Mouse (Mus musculus): ENCODE measurements around the gene Ccl2. TPM values are rescaled to one million over a fixed set of nuclear protein-coding genes. Genes with fewer than 3 reads are reported as not detected.

The Ccl2 gene
- total RNA-seq (2021): 1 to 10 TPM in 1 of 2 experiments, not detected in 1; 1.2 TPM

DNA sequence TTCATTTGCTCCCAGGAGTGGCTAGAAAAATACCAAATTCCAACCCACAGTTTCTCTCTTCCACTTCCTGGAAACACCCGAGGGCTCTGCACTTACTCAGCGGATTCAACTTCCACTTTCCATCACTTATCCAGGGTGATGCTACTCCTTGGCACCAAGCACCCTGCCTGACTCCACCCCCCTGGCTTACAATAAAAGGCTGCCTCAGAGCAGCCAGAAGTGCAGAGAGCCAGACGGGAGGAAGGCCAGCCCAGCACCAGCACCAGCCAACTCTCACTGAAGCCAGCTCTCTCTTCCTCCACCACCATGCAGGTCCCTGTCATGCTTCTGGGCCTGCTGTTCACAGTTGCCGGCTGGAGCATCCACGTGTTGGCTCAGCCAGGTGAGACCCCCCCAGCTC lies at the start of gene Ccl2:
TSS of gene Ccl2 (plus strand) at position 216 of the 400 bp plus-strand sequence.
- intact Hi-C loops (cut with DNase I): no loop called here
- peak; percentile 79 for DNase-seq

DNA sequence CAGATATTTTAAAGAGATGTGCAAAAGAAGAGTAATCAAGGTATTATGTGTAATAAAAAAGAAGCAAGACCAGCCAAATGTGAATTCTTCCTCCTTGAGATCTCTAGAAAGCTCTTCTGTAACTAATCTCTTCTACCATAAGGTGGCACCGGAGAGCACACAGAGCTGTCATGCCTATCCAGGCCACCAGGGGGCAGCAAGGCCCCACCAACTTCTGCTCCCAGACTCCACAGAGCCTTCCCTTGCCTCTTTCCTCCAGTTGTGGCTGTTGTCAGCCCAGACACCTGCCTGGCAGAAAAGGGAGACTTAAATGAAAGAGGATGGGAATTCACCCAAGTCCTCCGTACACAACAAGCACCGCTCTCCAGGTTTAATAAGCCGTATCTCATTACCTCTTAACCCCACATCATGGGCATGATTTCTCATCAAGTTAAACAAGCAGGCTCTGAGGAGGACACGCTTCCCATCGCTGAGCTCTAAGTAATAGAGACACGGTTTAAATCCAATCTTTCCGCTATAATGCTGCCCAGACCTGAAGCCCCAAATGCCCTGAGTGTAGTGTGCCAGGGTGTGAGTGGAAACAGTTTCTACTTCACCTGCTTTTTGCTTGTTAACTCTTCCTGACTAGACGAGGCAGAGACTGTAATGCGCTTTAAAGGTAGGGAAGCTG lies 39.1 kb upstream of the Ccl2 start:
- DNase-seq: peak; percentile 72
- intact Hi-C loops (cut with DNase I): loop anchor here (1.0 to 5.0 kb wide), 2 partner anchors 181 to 896 kb away; partner anchors contain the start of genes Fndc8 and Rad51d

DNA sequence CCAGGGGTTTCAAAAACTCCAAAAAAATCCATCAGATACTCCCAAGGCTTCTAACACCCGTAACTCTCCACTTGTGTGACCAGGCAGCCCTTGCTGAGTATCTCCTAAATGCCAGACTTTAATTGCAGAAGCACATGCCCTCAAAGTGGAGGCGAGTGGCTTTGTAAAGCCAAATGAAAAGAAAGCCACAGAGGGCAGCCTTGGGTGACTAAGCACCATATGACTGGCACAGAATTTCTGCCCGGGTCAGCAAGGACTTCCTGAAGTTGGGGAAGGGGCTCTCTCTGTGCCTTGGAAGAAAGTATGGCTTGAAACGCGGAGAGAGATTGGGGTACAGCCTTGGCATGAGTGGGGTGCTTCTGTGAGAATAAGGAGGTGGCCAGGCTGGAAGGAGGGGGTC lies 38.3 kb upstream of the Ccl2 start:
- intact Hi-C loops (cut with DNase I): loop anchor here (5.0 kb wide), 1 partner anchor 895 kb away; the partner anchor contains the start of genes Fndc8 and Rad51d
- DNase-seq: no peak

DNA sequence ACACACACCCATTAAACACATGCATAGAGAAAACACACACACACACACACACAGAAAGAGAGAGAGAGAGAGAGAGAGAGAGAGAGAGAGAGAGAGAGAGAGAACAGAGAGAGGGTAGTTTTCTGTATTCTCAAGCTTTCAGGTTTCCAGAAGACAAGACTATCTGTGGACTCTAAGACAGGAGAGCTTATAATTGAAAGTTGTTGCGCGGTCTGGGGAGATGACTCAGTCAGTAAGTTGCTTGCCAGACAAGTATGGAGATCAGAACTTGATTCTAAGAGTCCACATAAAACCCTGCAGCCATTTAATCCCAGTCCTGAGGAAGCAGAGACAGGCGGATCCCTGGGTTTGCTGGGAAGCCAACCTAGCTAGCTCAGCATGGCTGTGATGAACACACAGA lies 36.7 kb upstream of the Ccl2 start:
- DNase-seq: no peak
- intact Hi-C loops (cut with DNase I): loop anchor here (5.0 kb wide), 1 partner anchor 894 kb away; the partner anchor contains the start of genes Fndc8 and Rad51d

DNA sequence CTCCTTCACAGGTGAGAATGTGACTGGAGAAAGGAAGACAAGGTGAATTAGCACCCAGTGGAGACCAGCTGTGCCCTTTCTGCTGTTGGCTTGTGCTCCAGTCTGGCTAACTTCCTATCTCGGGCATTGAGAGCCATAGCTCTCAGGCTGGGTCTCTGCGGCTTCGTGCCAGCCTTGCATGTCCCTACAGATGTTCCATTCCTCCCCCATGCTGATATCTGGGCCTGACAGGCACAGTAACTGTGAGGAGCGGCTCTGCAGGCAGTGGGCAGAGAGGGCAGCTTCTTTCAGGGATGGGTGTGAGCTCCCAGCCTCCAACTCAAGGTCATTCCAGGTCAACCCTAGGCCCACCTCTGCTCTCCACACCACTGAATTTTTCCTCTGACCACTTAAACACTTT lies 35.9 kb upstream of the Ccl2 start:
- DNase-seq: no peak
- intact Hi-C loops (cut with DNase I): loop anchor here (5.0 kb wide), 1 partner anchor 893 kb away; the partner anchor contains the start of genes Fndc8 and Rad51d

DNA sequence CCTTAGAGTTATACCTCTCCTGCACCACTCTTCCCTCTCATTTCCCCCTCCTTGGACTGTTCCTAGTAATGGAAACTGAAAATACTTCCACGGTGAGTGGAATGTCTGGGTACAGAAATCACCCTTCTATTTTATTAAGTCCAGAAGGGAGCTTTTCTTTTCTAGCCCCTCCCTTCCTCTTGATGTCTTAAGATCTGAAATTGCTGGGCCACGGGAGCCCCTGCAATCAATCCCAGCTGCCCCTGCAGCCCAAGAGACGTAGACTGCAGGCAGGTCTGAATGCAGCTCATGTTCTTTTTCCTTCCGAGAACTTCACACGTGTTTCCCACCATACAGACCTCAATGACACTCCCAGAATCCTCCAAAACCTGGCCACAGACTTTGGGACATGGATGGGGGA lies 34.8 kb upstream of the Ccl2 start:
- intact Hi-C loops (cut with DNase I): no loop called here
- no peak for DNase-seq

DNA sequence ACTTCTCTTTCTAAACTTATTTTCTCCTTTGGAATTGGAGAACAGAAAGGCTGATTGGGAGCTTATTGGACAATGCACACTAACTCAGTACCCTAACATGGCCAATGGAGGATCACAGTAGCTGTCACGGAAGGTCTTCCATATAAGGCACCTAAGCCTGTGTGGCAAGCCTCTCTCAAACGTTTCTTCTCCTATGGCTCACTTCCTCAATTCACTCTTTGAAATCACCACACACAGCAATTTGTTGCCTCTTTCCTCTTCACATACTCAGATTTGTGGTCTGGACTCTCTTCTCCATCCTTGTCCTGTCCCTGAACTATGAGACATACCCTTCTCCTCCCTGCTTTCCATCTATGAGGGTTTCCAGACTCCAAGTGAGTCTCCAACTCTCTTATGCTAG lies 30.6 kb upstream of the Ccl2 start:
- intact Hi-C loops (cut with DNase I): no loop called here
- DNase-seq: no peak

DNA sequence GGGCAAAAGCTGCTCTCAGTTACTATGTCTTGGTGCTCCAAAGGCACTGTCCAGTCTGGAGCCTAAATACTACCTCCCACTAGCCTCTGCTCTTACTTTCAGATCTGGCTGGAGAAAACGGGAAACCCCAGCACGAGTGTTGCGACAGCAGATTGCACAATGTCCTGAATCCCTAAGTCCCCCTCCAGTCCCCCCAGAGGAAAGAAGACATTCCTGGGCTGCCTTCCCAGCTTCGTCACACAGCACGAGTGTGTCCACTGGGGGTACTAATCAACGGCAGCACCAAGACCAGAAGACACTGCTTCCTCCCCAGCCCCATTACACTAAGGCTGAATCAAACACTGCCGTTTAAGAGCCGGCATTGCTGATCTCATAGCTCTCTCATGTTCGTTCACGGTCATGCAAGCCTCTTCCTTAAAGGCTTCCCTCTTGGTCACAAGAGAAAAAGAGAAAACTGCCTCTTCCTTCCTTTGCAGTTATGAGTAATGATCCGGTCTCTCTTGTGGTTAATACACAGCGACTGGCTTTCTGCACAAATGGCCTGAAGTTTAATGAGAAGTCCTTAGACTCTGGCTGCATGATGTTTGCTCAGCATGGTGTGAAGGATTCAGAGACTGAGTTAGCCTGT lies 28.5 kb upstream of the Ccl2 start:
- DNase-seq: no peak
- intact Hi-C loops (cut with DNase I): no loop called here

DNA sequence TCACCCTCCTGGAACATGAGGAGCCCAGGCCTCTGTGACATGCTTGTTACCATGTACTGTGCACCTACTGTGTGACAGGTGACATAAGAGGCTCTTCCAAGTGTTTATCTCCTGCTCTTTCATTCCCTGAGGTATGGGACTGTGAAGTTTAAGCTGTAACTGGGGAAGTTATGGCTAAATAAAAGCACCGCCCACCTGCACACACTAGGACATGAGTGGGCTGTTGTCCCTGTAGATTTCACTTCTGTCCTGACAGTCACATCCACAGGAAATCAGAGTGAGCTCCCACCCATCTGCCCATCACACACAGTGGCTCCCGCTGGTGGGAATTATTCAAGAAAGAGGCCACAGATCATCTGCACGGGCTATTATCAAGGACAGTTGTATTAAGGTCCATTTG lies 25.3 kb upstream of the Ccl2 start:
- intact Hi-C loops (cut with DNase I): no loop called here
- DNase-seq: no peak

DNA sequence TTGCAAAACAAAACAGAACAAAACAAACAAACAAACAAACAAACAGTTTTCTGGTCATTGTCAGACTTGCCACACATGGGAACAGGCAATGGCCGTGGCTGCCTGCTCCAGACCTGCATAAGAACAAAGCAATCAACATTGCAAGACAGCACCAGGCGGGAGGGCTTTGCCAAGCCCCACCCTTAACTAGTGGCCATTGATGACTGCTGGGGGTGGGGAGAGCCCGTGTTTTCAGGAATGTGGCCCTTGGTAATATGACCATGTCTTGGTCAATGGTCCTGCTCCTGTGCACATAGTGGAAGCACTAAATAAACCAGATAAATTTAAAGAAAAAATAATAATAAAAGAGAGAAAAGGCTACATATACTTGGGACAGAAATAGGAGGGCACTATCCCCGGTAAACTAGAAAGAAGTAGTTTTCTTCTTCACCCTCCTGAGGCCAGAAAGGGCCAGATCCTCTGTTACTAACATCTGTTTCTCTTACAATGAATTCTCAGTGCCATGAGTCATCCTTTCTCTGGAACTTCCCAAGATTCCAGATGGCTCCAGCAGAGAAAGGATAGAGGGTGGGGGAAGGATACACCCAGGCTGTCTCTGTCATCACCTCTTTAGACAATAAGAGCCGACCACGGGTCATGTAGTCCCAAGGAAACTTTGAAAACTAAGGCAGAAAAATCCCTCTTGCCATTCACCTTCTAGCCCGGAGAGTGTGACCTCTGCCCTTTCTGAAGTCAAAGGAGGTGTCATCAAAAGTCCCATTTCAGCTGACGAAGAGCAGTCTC lies 23.8 kb upstream of the Ccl2 start:
- intact Hi-C loops (cut with DNase I): no loop called here
- DNase-seq: no peak

DNA sequence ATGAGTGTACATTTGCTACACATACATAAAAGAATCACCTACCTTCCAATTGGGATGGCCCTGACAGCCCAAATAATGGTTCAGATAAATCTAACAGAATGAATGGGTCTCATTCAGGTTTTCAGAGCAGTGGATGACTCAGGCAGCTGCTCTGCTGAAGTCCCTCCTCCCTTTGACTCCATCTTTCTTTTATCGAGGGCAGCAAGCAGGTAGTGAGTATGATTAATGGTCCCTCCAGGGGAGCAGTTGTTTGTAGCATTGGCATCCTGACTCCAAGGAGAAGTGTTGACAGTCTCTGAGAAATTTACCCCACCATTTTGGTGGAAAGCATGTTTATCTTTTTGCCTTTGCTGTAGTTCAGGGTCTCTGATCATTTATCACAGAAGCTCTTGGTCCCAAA lies 21.6 kb upstream of the Ccl2 start:
- no peak for DNase-seq
- intact Hi-C loops (cut with DNase I): no loop called here

DNA sequence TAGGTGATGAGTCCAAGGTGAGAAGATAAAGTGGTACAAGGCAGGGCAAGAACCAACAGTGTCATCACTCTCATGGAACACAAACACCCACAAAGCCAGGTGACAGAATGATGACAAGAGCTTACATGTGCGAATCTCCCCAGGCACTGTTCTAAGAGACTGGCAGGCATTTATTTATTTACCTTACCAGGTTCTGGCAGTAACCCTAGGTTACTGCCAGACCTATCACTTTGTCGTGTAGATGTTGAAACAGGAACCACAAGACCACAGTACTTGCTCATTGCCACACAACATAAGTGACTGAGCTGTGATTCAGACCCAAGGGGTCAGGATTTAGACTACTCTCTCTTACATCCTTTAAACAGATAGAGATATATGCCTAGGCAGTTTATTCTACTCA lies 20.3 kb upstream of the Ccl2 start:
- intact Hi-C loops (cut with DNase I): no loop called here
- no peak for DNase-seq

DNA sequence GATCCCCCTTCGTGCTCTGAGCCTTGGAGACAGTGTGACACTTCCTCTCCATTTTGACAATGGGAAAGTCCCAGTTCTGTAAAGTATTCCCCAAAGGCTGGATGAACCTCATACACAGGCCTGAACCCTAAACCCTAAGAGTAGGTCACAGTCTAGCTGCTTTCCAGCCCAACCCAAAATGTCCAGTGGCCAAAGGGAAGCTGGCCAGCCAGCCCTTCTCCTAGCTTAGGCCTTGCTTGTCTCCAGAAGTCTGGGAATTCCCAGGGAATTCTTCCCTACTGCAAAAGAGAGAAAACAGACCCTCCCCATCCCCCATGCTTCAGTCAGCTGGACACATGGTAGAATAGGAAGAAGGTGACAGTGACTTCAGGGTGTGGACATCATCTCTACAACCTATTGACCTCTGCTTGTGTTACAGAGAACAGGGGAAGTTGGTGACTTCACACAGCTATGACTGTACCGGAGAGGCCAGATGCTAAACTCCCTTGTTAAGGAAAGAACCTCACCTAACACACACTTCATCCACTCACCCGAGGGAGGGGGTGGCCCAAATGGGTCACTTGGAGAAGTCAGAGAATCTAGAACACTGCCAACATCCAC lies 19.1 kb upstream of the Ccl2 start:
- no peak for DNase-seq
- intact Hi-C loops (cut with DNase I): no loop called here

DNA sequence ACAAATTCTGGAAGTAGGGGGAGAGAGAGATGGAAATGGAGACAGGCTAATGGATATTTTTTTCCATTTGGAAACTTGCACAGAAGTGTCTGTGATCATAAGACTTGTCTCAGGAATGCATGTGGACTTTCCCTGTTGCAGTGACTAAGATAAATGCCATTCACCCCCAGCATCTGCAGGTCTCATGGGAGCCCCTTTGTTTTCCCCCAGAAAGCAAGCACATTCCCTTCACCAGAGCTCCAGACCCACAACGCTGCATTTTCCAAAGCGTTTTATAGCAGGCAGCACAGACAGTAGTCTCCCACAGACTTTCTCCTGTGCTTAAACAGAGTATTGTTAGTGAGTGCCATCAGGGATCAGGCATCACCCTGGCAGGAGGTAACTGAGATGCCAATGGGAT lies 16.0 kb upstream of the Ccl2 start:
- intact Hi-C loops (cut with DNase I): no loop called here
- DNase-seq: no peak

DNA sequence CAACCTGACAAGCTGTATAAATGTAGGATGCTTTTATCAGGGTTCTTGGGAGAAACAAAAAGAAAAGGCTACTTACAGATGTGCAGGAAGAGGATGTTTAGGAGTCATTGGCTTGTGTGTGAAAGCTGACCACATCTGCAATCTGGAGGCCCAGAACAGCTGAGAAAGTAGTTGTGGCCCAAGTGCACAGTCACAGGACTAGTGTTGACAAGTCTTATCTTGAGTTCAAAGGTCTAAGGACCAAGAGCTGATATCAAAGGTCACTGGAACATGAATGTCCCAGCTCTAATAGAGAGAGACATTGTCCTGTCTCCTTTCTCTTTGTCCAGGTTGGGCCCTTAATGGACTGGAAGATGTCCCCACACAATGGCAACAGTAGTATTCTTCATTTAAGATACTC lies 15.6 kb upstream of the Ccl2 start:
- intact Hi-C loops (cut with DNase I): no loop called here
- no peak for DNase-seq

DNA sequence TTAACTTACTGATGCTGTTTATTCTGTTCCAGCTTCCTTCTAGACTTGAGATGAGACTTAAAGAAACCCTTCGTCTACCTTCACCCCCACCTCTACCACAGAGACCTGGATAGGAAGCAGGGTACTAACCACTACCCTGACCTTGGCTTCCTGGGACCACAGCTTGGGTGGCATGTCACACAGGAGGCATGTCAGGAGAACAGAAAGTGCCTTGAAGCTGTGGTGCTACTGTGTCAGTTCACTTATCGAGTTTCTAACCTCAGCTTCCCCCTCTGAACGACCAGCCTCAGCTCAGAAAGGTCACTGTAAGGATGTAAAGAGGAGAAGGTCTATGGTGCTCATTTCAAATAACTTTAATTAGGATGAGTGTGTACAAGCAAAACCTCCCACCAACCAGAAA lies 14.0 kb upstream of the Ccl2 start:
- no peak for DNase-seq
- intact Hi-C loops (cut with DNase I): no loop called here

DNA sequence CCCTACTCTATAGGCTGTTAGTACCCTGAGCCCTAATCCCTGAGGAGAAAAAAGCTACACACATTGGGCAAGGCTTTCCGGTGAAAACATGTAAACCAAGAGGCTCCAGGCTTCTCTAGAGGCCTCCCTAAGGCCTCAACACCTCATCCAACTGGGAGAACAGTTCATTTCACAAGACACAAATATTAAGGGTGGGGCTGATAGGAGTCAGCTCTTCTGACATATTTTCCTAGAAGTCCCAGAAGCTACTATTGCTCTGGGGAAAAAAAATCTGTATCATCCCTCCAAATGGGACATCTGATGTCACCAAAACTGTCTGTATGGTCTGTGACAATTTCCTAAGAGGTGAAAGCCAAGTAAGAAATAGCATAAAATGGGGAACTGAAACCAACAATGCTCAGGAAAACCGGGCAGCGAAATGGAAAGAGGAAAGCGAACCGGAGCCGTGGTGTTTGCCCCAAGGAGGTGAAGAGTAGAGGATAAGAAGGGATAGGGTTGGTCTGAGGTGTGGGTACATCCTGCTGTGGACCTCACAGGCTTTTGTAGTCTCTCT lies 12.8 kb upstream of the Ccl2 start:
- intact Hi-C loops (cut with DNase I): no loop called here
- no peak for DNase-seq

DNA sequence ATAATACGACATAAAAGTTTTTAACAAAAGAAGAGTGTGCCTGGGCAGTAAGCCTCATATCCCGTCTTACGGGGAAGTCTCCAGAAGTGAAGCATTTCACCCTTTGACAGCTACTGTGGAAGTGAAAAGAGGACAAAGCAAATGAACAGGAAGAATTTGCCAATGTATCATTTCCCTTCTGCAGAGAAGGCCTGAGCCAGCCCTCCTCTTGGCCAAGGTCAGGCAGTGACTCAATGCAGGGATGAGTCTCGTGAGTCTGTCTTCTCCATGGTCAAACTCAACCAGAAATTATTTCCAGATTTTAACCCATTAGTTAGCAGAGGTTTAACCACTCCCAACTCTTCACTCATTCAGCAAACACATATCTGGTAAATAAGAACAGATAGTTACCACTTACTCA lies 11.6 kb upstream of the Ccl2 start:
- intact Hi-C loops (cut with DNase I): no loop called here

DNA sequence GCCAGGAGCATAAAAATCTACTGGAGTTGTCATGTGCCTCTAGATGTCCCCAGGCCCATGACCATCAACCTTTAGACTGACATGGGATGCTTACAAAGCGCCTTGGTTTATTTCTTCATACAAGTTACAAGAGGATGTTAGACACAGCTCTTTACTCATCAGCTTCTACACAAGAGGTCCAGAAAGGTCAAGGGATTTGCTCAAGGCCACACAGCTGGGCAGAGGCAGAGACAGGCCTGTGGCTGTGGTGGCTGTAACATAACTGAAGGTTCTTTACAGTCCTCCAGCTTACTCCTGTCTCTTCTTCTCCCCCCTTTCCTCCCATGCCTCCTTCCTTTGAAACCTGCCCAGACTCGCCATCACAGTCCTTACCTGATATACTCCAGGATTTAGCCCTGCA lies 5.2 kb upstream of the Ccl2 start:
- intact Hi-C loops (cut with DNase I): no loop called here
- DNase-seq: no peak

More for the DNA sequence above, 11.6 kb upstream of the Ccl2 start:
- no peak for DNase-seq

DNA sequence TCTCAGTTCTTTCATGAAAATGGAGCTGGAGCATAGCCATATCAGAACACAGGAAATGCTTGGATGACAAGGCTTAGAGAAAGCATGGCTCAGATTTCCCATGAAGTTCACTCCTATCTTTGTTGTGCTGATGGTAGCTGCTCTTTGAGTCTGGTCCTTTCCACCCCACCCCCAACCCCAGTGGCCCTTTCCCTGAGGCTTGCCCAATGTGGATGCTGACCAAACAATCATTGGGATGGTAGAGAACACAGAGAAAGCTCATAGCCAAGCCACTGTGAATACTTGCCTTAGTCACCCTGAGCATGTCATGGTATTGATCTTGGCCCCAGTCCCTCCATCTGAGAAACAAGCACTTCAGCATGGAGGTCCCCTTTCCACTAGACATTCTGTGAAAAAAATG lies 3.2 kb upstream of the Ccl2 start:
- DNase-seq: no peak
- intact Hi-C loops (cut with DNase I): no loop called here

All from left cerebral cortex, postnatal 4 days (tissue).